Mouse (Mus musculus): ENCODE data around the gene Rfng. TPM values are rescaled to one million over a fixed set of nuclear protein-coding genes. Genes with fewer than 3 reads are reported as not detected.
"Not testable (repeated sequence)": the region's sequence is repeated elsewhere in the genome, so short reads cannot be mapped to it uniquely, and the experiment has no call there.

The Rfng gene
- polyA plus RNA-seq, 1 experiment from 2014 or later = 84.6 TPM

DNA sequence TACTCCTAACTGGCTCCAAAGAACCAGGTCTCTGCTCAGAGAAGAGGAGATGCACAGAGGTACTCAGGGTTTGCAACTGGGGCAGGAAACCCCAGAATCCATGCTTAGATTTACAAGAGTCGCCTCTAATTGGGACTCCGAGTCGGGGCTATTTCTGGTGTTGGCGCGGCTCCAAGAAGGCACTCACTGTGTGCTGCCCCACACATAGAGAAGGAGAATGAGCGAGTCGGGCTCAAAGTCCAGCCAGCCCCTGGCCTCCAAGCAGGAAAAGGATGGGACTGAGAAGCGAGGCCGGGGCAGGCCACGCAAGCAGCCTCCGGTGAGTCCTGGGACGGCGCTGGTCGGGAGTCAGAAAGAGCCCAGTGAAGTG, 21.4 kb downstream of the Rfng start, which contains the start of gene Hmga1b:
Hmga1b (plus strand) TSS at position 123 of the 370 bp plus-strand sequence.
- H3K36me3 ChIP-seq; H3K4me1 ChIP-seq (replicated peaks); H3K4me3 ChIP-seq (replicated peaks); ATAC-seq; H3K9ac ChIP-seq (replicated peaks); H3K27ac ChIP-seq: not testable (repeated sequence)
- WGBS = 29% methylated on average over 14 of the region's 14 CpGs
- peaks cover 11% of the 10 kb centered on the region; the same call in 1 of the 2 replicates for H3K9me3 ChIP-seq
- peaks cover 11% of the 10 kb centered on the region for H3K27me3 ChIP-seq
- 0 out of 2 replicates have a peak within 1 kb of the TSS, but pooled peaks have one; percentile 23 for H3K4me2 ChIP-seq (replicated peaks)

DNA sequence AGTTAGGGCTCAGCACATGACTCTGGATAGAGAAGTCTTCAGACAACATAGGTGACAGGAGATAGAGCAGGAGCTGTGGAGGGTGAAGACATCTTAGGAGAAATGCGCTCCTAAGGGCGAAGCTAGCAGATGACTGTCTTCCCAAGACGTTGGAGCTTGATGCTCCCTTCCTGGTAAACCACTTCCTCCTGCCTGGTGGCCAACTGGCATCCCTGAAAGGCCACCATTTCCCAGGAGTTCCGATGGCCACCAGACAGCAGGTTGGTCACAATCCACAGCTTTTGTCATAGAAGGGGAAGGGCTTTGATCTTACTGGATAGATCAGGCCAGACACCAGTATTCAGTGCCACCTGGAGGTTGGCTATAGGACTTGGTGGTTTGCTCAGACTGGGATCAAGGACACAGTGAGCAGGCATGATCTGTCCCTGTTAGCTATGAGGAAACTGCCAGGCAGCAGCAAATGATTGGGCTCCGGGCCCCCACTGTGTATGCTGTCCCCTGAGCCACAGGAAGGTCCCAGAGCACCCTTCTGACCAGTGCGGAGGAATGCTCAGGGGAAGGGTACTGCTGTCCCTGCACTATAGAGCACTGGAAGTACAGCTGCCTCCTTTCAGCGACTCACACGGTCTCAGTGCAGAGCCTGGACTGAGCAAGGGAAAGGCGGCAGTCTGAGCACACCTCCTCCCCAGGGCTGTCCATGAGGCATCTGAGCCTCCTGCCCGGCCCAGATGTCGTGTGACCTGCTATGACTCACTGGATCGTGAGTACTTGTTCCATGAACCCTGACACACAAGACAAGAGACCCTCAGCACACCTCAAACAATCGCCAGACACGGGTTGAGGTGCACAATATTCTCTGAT, 22.0 kb downstream of the Rfng start:
- no peaks in the 10 kb centered on the region for H3K4me1 ChIP-seq (replicated peaks)
- WGBS = 74% methylated on average over 14 of the region's 14 CpGs

DNA sequence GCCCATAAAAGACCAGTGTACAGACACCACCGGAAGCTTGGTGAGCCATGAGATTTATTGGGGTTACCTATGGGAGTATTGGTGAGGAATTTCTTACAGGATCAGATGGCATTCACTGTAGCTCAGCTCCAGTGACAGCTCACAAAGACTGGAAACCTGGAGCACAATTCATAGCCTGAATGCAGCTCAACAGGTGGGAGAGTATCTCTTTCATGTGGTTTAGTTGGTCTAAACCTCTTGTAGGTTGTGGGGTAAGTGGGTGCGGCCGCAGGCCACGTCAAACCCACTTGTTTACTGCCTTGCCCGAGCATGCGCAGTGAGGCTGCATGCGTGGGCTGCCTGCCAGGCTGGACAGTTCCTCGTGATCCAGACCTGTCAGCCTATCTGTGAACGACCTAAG, 23.8 kb downstream of the Rfng start:
- H3K4me2 ChIP-seq (replicated peaks) = no peak overlapping the region
- WGBS = 91% methylated on average over 9 of the region's 9 CpGs

More for the DNA sequence above, 22.0 kb downstream of the Rfng start:
- no peak for ATAC-seq
- H3K27ac ChIP-seq = no peak overlapping the region
- peaks cover 11% of the 10 kb centered on the region for H3K27me3 ChIP-seq
- no peak overlapping the region for H3K4me3 ChIP-seq (replicated peaks)
- no peak overlapping the region for H3K4me2 ChIP-seq (replicated peaks)
- H3K36me3 ChIP-seq = no peaks in the 10 kb centered on the region
- peaks cover 11% of the 10 kb centered on the region; the same call in 1 of the 2 replicates for H3K9me3 ChIP-seq
- no peak overlapping the region for H3K9ac ChIP-seq (replicated peaks)

DNA sequence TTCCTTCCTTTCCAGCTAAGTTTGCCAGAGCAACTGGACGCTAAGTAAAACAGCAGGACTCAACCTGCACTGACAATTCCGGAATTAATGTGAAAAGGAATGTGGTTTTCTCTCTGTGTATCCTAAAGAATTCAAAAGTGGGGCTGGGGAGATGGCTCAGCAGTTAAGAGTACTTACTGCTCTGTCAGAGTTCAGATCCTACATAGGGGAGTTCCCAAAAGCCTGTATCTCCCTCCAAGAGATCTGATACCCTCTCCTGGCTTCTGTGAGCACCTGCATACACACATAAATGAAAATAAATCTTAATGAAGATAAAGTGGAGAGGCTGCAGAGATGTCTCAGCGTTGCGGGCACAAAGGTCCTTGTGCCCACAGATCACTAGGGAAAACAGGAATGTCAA, 32.4 kb downstream of the Rfng start:
- WGBS = 78% methylated on average over 4 of the region's 4 CpGs
- H3K27me3 ChIP-seq = no peaks in the 10 kb centered on the region
- no peaks in the 10 kb centered on the region for H3K4me1 ChIP-seq (replicated peaks)
- no peak overlapping the region for H3K4me3 ChIP-seq (replicated peaks)
- H3K9me3 ChIP-seq = no peaks in the 10 kb centered on the region
- H3K36me3 ChIP-seq = no peaks in the 10 kb centered on the region
- no peak overlapping the region for H3K4me2 ChIP-seq (replicated peaks)
- no peak overlapping the region for H3K9ac ChIP-seq (replicated peaks)
- no peak for ATAC-seq
- no peak overlapping the region for H3K27ac ChIP-seq

More for the DNA sequence above, 23.8 kb downstream of the Rfng start:
- Histone ChIP-seq H3K27ac (no peak overlapping the region), H3K9ac (replicated peaks) (no peak overlapping the region), H3K4me3 (replicated peaks) (no peak overlapping the region), H3K27me3 (peaks cover 11% of the 10 kb centered on the region), H3K36me3 (no peaks in the 10 kb centered on the region), H3K4me1 (replicated peaks) (no peaks in the 10 kb centered on the region), H3K9me3 (peaks cover 11% of the 10 kb centered on the region; the same call in 1 of the 2 replicates)
- no peak for ATAC-seq

DNA sequence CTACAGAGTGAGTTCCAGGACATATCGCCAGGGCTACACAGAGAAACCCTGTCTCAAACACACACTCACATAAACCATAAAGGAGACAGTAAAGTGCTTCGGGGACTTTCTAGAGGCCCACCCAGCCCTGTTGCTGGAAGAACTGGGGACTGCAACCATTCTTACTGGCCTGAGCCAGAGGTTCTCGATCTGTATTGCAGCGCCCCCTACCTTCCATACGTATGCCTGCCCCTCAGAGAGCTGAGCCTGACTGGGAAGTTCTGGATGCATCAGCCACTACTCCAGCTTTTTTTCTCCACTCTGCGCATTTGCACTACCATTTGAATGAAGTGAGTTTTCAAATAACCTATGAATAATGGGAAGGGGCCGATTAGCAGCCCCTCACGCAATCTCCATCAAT, 34.6 kb downstream of the Rfng start:
- H3K4me3 ChIP-seq (replicated peaks) = no peak overlapping the region
- no peak for ATAC-seq
- H3K9ac ChIP-seq (replicated peaks) = no peak overlapping the region
- WGBS = 56% methylated on average over 8 of the region's 8 CpGs
- no peaks in the 10 kb centered on the region for H3K4me1 ChIP-seq (replicated peaks)
- no peak overlapping the region for H3K4me2 ChIP-seq (replicated peaks)
- H3K9me3 ChIP-seq = no peaks in the 10 kb centered on the region
- H3K36me3 ChIP-seq = no peaks in the 10 kb centered on the region
- H3K27me3 ChIP-seq = no peaks in the 10 kb centered on the region
- no peak overlapping the region for H3K27ac ChIP-seq

DNA sequence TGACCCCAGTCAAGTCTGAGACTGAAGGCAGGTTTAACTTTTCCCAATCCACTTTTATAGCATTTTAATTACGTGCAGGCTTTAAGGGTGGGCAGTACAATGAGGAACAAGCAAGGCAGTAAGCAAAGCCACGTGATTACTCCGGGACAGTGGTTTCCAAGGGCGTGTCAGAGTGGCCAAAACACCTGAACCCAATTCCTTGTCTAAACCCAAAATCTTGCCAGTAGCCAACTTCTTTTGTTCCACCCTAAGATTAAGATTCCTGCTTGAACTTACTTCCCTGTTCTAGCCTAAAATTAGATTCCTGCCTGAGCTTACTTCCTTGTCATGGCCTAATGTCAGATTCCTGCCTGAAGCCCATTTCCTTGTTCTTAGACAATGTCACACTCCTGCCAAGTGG, 36.0 kb downstream of the Rfng start:
- Histone ChIP-seq H3K27me3 (no peaks in the 10 kb centered on the region), H3K9me3 (no peaks in the 10 kb centered on the region), H3K4me2 (replicated peaks) (no peak overlapping the region), H3K4me3 (replicated peaks) (no peak overlapping the region), H3K9ac (replicated peaks) (no peak overlapping the region), H3K27ac (no peak overlapping the region), H3K36me3 (no peaks in the 10 kb centered on the region), H3K4me1 (replicated peaks) (no peaks in the 10 kb centered on the region)
- ATAC-seq = no peak
- 86% methylated on average over 4 of the region's 4 CpGs for WGBS

DNA sequence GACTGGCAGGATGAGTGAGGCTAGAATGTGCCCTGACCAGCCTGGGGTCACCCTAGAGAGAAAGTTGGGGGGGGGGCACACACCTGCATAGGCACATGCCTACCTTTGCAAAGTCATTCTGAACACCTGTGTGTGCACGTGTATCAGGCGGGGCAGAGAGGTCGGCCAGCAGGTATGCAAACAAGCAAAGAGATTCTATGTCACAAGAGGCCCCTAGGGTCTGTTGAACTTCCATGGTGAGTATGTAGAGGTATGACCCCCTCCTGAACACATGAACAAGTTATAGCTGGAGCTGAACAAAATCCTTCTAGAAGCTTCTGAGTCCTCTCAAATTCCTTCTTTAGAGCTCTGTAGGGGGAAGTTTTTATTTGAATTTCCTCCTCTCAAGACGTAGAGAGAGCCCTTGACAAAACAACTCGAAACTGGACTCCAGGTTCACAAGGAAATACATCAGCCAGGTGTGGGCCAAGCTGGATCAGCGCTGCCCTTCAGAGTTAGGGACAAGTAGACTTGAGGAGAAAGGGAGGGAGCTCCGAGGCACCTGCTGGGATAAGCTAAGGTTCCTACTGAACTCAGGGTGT, 39.8 kb downstream of the Rfng start:
- Histone ChIP-seq H3K4me3 (replicated peaks) (no peak overlapping the region), H3K36me3 (no peaks in the 10 kb centered on the region), H3K27me3 (no peaks in the 10 kb centered on the region), H3K9ac (replicated peaks) (no peak overlapping the region), H3K4me1 (replicated peaks) (no peaks in the 10 kb centered on the region), H3K4me2 (replicated peaks) (no peak overlapping the region), H3K9me3 (no peaks in the 10 kb centered on the region), H3K27ac (no peak overlapping the region)
- ATAC-seq = no peak
- WGBS = 81% methylated on average over 7 of the region's 7 CpGs

DNA sequence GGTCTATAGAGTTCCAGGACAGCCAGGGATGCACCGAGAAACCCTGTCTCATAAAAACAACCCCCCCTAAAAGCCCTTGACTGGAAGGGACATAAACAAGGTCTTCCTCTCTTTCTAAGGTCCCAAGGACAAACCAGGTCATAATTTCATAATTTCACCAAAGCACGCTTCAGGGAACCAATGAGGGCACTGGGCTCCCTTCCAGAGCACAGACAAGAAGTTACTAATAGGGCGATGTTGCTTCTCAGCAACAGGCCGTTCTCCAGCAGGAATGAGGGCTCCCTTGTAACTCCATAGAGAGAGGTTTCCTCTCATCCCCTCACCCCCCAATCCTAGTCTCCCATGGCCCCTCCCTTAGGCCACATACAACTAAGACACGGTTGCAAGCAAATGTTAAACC, 43.0 kb downstream of the Rfng start:
- no peak for ATAC-seq
- Histone ChIP-seq H3K4me1 (replicated peaks) (no peaks in the 10 kb centered on the region), H3K27me3 (no peaks in the 10 kb centered on the region), H3K27ac (no peak overlapping the region), H3K4me3 (replicated peaks) (no peak overlapping the region), H3K9me3 (no peaks in the 10 kb centered on the region), H3K4me2 (replicated peaks) (no peak overlapping the region), H3K9ac (replicated peaks) (no peak overlapping the region), H3K36me3 (no peaks in the 10 kb centered on the region)
- 88% methylated on average over 5 of the region's 5 CpGs for WGBS

DNA sequence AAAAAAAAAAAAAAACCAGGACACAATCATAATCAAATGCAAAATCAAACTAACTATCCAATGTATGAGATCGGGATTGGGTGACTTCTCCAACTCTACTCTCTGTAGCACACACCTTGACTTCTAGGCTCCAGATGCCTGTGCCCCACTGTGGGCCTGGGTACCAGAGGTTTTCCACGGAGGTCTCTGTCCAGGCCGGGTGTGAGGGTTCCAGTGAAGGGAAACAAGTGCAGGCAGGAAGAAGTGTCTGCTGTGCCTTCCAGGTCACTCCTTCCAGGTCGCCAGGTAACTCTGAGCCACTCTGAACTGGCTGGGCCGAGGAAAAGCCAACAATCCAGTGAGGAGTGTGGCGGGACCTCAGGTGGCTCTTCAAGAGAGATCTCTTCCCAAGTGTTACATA, 47.6 kb downstream of the Rfng start:
- Histone ChIP-seq H3K4me1 (replicated peaks) (no peaks in the 10 kb centered on the region), H3K9ac (replicated peaks) (no peak overlapping the region), H3K4me3 (replicated peaks) (no peak overlapping the region), H3K9me3 (no peaks in the 10 kb centered on the region), H3K36me3 (no peaks in the 10 kb centered on the region), H3K4me2 (replicated peaks) (no peak overlapping the region), H3K27me3 (peaks cover 7% of the 10 kb centered on the region; the same call in 1 of the 2 replicates), H3K27ac (no peak overlapping the region)
- 72% methylated on average over 6 of the region's 6 CpGs for WGBS
- no peak for ATAC-seq

DNA sequence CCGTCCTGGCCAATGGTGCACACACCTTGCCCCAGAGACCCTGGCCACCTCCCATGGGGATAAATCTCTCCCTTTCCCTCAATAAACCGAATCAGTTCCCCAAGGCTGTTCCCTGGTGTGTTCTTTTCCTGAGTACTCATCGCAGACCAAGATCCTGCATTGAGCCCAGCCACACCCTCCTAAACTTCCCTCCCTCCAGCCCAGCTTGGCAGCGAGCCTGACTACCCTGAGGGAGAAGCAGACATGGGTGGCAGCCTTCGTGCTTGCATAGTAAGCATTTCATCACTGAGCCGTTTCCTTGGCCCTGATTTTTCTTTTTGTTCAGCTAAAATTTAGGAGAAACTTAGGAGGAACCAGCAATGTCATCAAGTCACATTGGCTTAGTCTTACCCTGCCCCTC, 50.5 kb downstream of the Rfng start:
- no peak for ATAC-seq
- 66% methylated on average over 6 of the region's 6 CpGs for WGBS

DNA sequence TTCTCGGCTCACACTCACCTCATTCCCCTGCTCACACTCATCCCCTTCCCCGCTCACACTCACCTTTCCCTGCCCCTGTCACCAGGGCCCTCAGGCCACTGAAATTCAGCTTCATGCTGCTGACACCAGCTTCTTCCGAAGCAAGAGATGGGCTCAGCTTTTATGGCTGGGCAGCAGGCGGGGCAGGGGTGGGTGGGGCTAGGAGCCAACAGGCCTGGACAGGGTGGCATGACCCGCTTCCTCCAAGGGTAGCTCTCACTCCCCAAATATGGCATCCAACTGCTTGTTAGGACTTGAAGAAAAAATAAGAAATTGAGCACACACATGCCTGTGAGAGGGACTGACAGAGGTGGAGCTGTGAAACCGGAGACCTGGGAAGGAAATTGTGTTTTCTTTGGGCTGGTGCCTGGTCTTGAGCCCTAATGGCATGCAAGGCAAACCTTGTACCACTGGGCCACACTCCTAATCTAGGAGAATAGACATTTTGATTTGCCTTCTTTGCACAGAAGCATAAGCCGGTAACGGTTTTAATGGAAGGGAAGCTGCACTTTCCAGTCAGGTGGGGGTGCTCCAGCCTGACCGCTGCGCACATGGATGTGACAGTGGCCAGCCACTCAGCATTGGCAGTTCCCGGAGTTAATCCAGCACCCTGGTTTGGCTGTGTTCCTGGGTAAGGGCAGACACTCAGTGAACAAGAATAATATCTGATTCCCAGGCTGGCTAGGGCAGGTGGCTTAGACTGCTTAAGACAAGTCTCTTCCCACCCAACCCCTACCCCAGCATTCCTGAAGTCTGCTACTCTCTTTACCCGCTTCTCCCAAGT, 51.9 kb downstream of the Rfng start, which contains the start of gene Cbr2:
Cbr2 (minus strand) TSS at position 257 of the 823 bp plus-strand sequence.
- Histone ChIP-seq H3K27me3 (peaks cover 32% of the 10 kb centered on the region), H3K4me3 (replicated peaks) (no peak within 1 kb of the TSS), H3K36me3 (no peaks in the 10 kb centered on the region), H3K9ac (replicated peaks) (no peak within 1 kb of the TSS), H3K9me3 (no peaks in the 10 kb centered on the region), H3K4me2 (replicated peaks) (no peak within 1 kb of the TSS), H3K4me1 (replicated peaks) (0 out of 2 replicates have a peak, but pooled peaks cover 4% of the 10 kb centered on the region), H3K27ac (no peak within 1 kb of the TSS)
- no peak for ATAC-seq
- WGBS = 81% methylated on average over 12 of the region's 12 CpGs

More for the DNA sequence above, 50.5 kb downstream of the Rfng start:
- H3K27ac ChIP-seq = no peak overlapping the region
- no peaks in the 10 kb centered on the region for H3K36me3 ChIP-seq
- no peak overlapping the region for H3K4me3 ChIP-seq (replicated peaks)
- H3K9ac ChIP-seq (replicated peaks) = no peak overlapping the region
- H3K4me1 ChIP-seq (replicated peaks) = 0 out of 2 replicates have a peak, but pooled peaks cover 3% of the 10 kb centered on the region
- H3K4me2 ChIP-seq (replicated peaks) = no peak overlapping the region
- H3K27me3 ChIP-seq = peaks cover 25% of the 10 kb centered on the region
- H3K9me3 ChIP-seq = no peaks in the 10 kb centered on the region

DNA sequence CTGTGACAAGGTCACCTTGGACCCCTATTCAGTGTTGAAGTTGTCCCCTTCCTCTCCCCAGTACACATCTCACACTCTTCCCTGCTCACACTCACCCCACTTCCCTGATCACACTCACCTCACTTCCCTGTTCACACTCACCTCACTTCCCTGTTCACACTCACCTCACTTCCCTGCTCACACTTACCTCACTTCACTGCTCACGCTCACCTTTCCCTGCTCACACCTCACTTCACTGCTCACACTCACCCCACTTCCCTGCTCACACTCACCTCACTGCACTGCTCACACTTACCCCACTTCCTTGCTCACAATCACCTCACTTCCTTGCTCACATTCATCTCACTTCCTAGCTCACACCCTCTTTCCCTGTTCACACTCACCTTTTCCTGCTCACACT, 52.6 kb downstream of the Rfng start:
- no peak overlapping the region for H3K4me2 ChIP-seq (replicated peaks)
- peaks cover 32% of the 10 kb centered on the region for H3K27me3 ChIP-seq
- H3K9ac ChIP-seq (replicated peaks) = no peak overlapping the region
- no peak overlapping the region for H3K27ac ChIP-seq
- no peak for ATAC-seq
- H3K9me3 ChIP-seq = no peaks in the 10 kb centered on the region
- no peaks in the 10 kb centered on the region for H3K36me3 ChIP-seq
- peaks cover 11% of the 10 kb centered on the region for H3K4me1 ChIP-seq (replicated peaks)
- 96% methylated on average over 1 of the region's 1 CpGs for WGBS
- H3K4me3 ChIP-seq (replicated peaks) = no peak overlapping the region

Measured in midbrain, embryonic 13.5 days (tissue).